Mouse (Mus musculus) monocyte, adult 2 months (primary cell): ENCODE results near the gene Rho.

Experiments
- DNase-seq, 2 experiments: peaks; one replicate each; pipeline ENCODE4 v3.0.0; 2022; ENCODE audit warnings: low spot score in 2 of 2, low read depth in 1 of 2

Rho gene

GRCm38 (mm10) chr6:115956418-115956921 is 24.9 kb downstream of the Rho start:
- DNase-seq = no peak

GRCm38 (mm10) chr6:115956922-115957601 is 25.5 kb downstream of the Rho start:
- no peak for DNase-seq

DNA sequence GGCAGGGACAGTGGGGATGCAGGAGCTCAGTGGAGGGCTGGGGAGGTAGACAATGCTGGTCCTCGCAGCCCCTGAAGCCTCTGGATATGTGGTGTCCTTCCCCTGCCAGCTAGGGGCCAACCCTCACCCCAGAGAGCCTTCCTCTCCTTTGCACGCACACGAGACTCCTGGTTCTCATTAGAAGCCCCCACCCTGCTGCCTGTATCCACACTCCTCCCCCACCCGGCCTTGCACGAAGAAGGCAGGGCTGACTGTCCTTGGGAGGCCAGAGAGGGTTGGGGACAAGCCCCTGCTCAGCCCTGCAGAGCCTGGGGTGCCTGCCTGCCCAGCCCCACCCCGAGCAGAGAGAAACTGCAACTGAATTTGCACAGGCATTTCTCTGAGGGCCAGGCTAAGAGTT is 26.1 kb downstream of the Rho start:
- no peak for DNase-seq

DNA sequence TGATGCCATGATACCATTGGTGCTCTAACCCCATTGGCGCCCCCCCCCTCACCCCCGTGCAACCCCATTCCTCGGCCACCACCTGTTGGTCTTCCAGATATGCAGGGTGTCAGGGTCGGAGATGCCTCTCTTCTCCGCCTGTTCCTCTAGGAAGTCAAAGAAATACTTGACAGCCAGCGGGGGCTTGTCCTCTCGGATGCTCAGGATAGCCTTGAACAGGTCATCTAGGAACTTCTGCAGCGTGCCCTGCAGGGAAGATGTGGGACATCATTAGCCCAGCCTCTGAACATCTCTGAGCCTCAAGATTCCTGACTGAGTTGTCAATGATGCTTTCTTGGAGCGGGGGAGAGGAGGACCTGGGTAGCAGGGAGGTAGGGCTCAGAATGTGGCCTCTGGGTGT is 26.9 kb downstream of the Rho start:
- DNase-seq = no peak

DNA sequence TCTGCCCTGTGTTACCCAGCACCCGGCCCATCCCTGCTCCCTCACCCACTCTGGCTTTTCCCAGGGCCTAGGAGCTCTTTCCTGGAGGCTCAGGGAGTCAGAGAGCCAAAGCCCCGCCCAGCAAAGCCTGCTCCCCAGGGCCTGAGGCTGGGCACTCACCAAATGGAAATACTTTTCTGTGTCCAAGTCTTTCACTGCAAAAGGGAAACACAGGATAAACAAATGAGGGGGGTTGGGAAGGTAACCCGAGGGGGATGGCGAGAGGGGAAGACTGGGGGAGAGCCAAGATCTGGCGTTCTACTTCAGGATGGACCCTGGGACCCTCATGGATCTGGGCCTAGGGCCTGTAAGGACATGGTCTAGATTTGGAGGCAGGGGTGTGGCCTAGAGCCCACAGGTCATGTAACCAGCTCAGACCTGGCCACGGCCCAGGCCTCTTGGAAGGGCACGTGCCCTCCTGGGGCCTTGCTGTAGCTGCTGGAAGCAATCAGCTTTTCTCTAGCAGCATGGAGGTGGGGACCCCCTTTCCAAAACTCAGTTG is 27.7 kb downstream of the Rho start:
- DNase-seq = no peak

DNA sequence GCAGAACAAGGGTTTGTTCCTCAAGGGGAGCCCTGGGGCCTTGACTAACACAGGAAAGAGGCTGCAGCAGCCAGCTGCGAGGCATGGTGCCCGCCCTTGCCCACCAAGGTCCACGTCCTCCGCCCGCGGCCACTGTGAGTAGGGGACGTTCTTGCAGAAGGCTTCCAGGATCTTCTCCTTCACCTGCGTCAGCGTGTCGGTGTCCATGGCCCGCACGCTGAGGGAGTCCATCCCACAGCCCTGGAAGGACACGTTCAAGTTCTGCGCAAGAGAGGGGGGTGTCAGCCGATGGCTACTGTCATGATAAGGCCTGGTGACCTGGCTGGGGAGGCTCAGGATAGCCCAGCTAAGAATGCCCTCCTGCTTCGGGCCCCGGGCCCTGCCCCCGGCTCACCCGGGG is 28.8 kb downstream of the Rho start:
- DNase-seq = no peak

DNA sequence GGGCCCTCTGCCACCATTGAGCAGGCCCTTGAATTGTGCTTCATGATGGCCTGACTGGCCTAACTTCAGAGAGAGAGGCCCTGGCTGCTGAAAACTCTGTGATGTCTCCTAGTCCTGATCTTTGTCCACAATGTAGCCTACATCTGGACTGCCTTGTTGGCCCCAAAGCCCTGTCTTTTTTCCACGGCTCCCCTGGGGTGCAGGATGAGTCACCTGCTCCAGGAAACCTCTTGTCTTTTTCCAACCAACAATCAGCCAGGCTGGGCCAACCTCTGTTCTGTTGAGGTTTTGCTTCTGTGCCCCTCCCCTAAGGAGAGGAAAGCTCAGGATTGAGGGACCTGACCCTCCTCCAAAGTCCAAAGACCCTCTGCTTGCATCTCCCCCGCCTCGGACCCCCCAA is 30.2 kb downstream of the Rho start:
- DNase-seq = no peak

- no peak for DNase-seq
Measured at GRCm38 (mm10) chr6:115962439-115963085, 31.0 kb downstream of the Rho start.

- no peak for DNase-seq
Measured at GRCm38 (mm10) chr6:115963656-115964055, 32.1 kb downstream of the Rho start.

DNA sequence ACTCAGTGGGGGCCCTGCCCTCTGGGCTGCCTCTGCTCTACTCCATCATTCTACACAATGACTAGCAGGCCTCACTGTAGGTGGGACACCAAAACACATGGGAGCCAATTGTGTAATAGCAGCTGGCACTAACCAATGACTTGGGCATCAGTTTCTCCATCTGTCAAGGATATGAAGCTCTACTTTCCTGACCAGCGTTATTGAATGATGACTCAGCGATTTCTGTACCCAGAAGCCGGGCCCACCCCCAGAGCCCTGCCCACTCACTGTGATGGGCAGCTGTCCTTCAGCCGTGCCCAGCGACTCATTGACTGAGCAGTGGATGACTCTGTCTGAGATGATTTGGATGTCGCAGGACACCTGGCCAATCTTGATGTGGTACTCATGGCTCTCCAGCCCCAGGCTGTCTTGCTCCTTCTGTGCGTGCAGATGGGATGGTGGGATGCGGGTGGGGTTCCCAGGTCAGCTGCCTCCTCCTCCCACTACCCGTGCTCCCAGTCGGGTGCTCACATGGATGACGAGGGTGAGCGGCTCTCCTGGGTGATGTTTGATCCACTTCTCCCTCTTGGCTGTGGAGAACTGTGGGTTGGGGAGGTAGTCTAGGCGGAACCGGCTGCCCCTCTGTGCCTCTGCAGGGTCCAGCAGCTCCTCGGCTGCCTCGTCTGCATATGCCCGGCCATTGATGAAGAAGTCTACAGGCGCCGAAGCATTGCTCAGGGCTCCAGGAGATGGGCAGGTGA is 34.8 kb downstream of the Rho start:
- DNase-seq = no peak

GRCm38 (mm10) chr6:115967291-115967880 is 35.8 kb downstream of the Rho start:
- no peak for DNase-seq

- no peak for DNase-seq
Measured at GRCm38 (mm10) chr6:115968086-115968485, 36.5 kb downstream of the Rho start.

- DNase-seq = no peak
Measured at GRCm38 (mm10) chr6:115968700-115969099, 37.2 kb downstream of the Rho start.

DNA sequence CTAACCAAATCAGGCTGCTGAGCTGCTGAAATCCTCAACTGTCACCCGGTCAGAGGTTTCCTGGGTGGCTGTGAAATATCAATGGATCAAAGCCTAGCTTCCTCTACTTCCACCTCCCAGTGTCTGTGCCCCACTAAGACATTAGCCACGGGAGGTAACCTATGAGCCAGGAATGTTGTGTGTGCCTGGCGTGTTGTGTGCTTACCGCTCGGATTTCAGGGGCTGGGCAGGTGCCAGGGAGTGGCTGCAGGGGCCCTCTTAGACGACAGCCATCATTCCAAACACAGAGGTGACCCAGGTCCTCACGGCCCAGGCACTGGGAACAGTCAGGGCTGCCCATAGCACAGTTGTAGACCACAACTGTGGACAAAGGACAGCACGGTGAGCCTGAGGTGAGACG is 37.6 kb downstream of the Rho start:
- DNase-seq = no peak

DNA sequence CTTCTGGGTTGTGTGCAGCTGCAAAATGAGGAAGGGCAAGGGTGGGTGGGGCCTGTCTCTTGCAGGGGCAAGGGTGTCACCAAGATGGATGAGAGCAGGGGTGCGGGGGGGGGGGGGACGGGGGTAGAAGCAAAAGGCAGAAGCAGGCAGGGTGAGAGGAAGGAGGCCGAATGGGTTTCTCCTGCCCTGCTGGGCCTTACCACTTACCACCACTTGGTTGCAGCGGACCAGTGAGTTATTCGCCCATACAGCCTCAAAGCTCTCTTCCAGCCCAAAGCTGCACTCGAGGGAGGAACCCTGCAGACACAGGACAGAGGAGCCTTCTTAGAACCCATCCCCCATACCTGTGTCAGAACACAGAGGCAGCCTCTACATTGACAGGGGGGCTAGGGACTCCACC is 38.4 kb downstream of the Rho start:
- DNase-seq = peak in 1 of 2 experiments; percentile 21

GRCm38 (mm10) chr6:115971273-115972060 is 39.9 kb downstream of the Rho start:
- no peak for DNase-seq

GRCm38 (mm10) chr6:115972083-115972764 is 40.7 kb downstream of the Rho start:
- no peak for DNase-seq

GRCm38 (mm10) chr6:115973139-115973875 is 41.8 kb downstream of the Rho start:
- DNase-seq = no peak

- DNase-seq = no peak
Measured at GRCm38 (mm10) chr6:115973881-115974662, 42.5 kb downstream of the Rho start.
